Mouse (Mus musculus) bone marrow, adult 2 months (tissue): Measurements from ENCODE around the gene Pdk1. TPM values are rescaled to one million over a fixed set of nuclear protein-coding genes. Genes with fewer than 3 reads are reported as not detected.

Source experiments
- H3K27ac ChIP-seq: fragments of 200-500 bp; 2 replicates; pipeline ENCODE4 v1.5.1; 2012; ENCODE audit warnings: low read depth, mild to moderate bottlenecking, control low read depth, inconsistent platforms, low read length; ENCODE audit not compliant: control insufficient read depth, poor library complexity, insufficient read depth
- H3K4me1 ChIP-seq: fragments of 200-500 bp; 2 replicates; pipeline ENCODE4 v1.6.1; 2011; ENCODE audit warnings: low read length; ENCODE audit not compliant: control insufficient read depth, insufficient read depth
- H3K4me3 ChIP-seq: fragments of 200-500 bp; replicated peaks from 2 replicates; pipeline ENCODE3; 2011; ENCODE audit warnings: mild to moderate bottlenecking, low read depth, low read length, control low read depth; ENCODE audit not compliant: control insufficient read depth
- CTCF ChIP-seq: fragments of 200-500 bp; IDR thresholded peaks from 2 replicates; pipeline ENCODE4 v1.5.1; 2011; ENCODE audit warnings: low read length, control low read depth; ENCODE audit not compliant: control insufficient read depth, insufficient read depth
- POLR2A ChIP-seq: fragments of 200-500 bp; IDR thresholded peaks from 2 replicates; pipeline ENCODE4 v1.6.1; 2011; ENCODE audit warnings: low read depth, mild to moderate bottlenecking, control low read depth, low read length, borderline replicate concordance; ENCODE audit not compliant: control insufficient read depth
- WGBS: fragments of 180-500 bp; shearing (Covaris S2); methylation state at CpG from one replicate; pipeline ENCODE4 v1.1.7; 2018; 5-methylcytosine and 5-hydroxymethylcytosine counted together
- polyA plus RNA-seq: library from polyadenylated mRNA; stranded (reverse); fragments of >200 nt; gene quantifications from 2 replicates; pipeline ENCODE4 v1.2.4, GENCODE M21; 2011; ENCODE audit warnings: low replicate concordance; ENCODE audit not compliant: missing spikeins, insufficient read depth, insufficient read length

Gene Pdk1
- polyA plus RNA-seq, 1 experiment: 24.1 TPM

DNA sequence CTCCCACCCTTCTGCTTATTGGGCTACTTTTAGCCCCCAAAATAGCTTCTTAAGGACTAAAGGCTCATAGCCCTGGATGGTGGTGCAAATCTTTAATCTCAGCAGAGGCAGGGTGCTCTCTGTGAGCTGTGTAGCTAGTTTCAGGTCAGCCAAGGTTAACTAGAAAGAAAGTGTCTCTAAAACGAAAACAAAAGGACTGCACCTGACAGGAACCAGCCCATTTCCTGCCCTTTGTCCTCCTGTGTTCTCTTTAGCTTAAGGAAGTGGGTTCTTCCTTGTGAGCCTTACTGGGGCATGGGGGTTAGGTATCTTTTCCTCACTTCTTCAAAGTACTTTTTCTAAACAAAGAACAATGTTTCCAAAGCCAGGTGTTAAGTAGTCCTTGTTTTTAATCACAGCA, 6.5 kb upstream of the Pdk1 start:
- TF ChIP-seq CTCF (no peak), POLR2A (no peak)
- no peak overlapping the region for H3K4me3 ChIP-seq
- peaks cover 1% of the 10 kb centered on the region; the same call in 1 of the 2 replicates for H3K4me1 ChIP-seq
- H3K27ac ChIP-seq: peak overlapping the region; percentile 52; the same call in 1 of the 2 replicates
- 0% methylated on average over 1 of the region's 1 CpGs for WGBS

DNA sequence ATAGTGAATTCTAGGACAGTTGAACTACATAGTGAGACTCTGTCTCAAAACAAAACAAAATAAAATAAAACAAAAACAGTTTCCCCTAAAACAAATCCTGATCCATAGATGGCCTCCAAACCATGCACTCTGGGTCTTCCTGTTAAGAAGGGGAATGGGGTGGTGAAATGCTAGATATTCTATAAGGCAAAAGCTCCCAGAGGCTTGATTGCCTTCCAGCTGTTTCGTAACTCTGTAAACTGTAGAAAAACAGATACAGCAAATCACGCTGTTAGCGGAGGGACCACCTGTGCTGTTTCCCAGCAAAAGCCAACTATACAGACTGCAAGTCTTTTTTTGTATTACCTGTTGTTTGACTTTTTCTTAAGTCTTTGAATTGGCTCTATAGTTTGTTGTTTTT, 6.0 kb upstream of the Pdk1 start:
- TF ChIP-seq CTCF (no peak), POLR2A (no peak)
- no peak overlapping the region for H3K4me3 ChIP-seq
- 39% methylated on average over 3 of the region's 3 CpGs for WGBS
- peaks cover 1% of the 10 kb centered on the region; the same call in 1 of the 2 replicates for H3K4me1 ChIP-seq
- H3K27ac ChIP-seq: no peak overlapping the region

DNA sequence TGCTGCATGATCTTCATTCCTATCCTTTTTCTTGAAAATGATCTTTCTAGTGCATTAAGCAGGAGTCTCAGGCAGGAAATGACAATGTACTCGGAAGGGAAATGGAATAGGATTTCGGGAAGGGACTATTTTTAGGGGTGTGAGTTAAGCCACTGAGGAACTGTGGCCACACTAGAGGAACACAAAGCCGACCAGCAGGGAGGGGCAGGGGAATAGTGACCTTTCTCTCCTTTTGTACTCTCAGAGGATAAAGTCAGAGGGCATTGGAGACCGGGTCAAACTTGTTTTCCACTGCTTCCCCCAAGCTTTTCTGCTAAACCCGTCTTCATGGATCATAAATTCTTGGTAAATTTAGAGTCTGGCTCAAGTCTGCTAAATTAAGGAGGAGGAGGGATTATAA, 5.5 kb upstream of the Pdk1 start:
- no peak for TF ChIP-seq POLR2A
- no peak for TF ChIP-seq CTCF
- Histone ChIP-seq H3K27ac (no peak overlapping the region), H3K4me1 (peaks cover 1% of the 10 kb centered on the region; the same call in 1 of the 2 replicates), H3K4me3 (no peak overlapping the region)
- 21% methylated on average over 5 of the region's 5 CpGs for WGBS

DNA sequence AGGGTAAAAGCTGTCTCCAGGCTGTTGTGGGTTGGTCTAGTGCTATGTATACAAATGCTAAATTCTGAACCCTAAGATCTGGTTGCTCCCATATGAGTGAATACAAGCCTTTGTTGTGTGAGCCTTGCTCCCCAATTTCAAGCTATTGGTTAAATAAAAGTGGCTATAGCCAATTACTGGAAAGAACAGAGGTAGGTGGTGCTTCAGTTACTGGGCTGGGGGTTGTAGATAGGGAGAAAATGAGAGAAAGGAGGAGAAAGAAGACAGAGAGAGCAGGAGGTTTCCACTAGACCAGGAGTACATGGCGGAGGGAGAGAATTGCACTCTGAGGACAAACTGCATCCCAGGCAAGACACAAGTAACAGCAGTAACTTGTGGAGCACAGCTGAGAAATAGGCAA, 4.8 kb upstream of the Pdk1 start:
- Histone ChIP-seq H3K27ac (no peak overlapping the region), H3K4me3 (no peak overlapping the region), H3K4me1 (peaks cover 1% of the 10 kb centered on the region; the same call in 1 of the 2 replicates)
- WGBS: 82% methylated on average over 1 of the region's 1 CpGs
- TF ChIP-seq CTCF (no peak), POLR2A (no peak)

DNA sequence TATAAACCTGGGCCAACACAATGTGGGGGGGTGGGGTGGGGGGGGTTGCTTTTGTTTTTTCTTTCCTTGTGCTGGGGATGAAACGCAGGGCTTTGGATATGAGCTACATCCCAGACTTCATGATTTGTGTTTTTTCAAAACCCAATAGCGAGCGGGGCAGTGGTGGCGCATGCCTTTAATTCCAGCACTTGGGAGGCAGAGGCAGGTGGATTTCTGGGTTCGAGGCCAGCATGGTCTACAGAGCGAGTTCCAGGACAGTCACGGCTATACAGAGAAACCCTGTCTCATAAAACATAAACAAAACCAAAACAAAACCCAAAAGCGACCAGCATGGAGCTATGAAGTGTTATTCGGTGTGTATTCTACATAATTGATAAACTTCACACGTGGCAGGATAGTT, 883 bp upstream of the Pdk1 start:
- no peak overlapping the region for H3K27ac ChIP-seq
- WGBS: 79% methylated on average over 10 of the region's 10 CpGs
- H3K4me3 ChIP-seq: no peak overlapping the region
- TF ChIP-seq POLR2A (no peak), CTCF (no peak)
- H3K4me1 ChIP-seq: peaks cover 3% of the 10 kb centered on the region; the same call in 1 of the 2 replicates

DNA sequence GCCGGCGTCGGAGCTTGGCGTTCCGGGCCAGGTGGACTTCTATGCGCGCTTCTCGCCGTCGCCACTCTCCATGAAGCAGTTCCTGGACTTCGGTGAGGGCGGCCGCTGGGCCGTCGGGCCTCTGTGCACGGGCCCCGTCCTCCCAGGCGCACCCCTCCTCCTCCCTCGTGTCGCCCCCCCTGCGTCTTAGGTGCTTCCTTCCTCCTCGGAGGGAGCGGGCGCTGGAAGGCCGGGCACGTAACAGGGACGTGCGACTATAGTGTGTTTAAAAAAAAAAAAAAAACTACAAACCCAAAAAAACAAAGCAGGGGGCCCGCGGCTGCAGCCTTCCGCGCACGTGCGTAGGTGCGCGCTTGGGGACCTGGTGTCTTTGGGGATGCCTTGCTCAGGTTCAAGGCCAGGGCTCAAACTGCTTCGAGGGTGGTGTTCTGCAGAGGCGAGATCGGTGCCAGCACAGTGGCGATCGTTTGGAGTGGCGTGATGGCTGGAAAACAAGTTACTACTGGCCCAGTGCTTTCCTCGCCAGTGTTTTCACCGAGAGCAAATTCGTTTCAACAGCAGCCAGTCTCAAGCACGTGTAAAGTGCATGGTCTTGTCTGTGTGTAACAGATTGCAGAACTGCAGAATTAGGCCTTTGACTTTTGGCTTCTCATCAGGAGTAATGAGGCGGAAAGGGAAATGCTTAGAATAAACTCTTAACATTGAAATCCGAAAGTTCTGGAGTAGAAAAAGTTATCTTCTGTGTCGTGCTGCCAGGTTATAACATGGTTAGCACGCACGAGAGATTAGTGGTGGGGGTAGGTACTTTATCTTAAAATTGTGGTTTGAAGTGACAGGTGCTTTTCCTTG, 674 bp downstream of the Pdk1 start:
- Histone ChIP-seq H3K4me3 (peak overlapping the region; percentile 86), H3K27ac (peak overlapping the region; percentile 91), H3K4me1 (peaks cover 3% of the 10 kb centered on the region; the same call in 1 of the 2 replicates)
- WGBS: under 1% methylated on average over 51 of the region's 51 CpGs
- peak; percentile 6; the same call in 1 of the 2 replicates for TF ChIP-seq POLR2A
- TF ChIP-seq CTCF: no peak

DNA sequence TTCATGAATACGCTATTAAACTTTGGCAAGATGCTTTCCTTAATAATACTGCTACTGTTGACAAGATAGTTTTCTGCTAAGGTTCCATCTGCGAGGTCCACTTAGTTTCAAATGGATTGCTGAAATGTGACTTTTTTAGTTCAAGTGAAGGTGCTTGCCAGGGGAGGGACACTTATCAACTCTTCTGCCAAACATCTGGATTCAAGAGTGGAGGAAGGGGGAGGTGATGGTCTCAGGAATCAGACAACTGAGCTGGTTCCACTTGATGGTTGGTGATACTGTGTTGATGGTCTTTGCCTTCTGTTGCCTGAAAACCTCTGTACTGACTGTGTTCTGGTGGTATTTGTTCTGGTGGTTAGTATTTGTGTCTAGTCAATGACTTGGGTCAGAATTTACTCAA, 1.4 kb downstream of the Pdk1 start:
- Histone ChIP-seq H3K4me1 (peaks cover 3% of the 10 kb centered on the region; the same call in 1 of the 2 replicates), H3K4me3 (no peak overlapping the region), H3K27ac (no peak overlapping the region)
- TF ChIP-seq POLR2A: no peak
- no peak for TF ChIP-seq CTCF
- 47% methylated on average over 2 of the region's 2 CpGs for WGBS

DNA sequence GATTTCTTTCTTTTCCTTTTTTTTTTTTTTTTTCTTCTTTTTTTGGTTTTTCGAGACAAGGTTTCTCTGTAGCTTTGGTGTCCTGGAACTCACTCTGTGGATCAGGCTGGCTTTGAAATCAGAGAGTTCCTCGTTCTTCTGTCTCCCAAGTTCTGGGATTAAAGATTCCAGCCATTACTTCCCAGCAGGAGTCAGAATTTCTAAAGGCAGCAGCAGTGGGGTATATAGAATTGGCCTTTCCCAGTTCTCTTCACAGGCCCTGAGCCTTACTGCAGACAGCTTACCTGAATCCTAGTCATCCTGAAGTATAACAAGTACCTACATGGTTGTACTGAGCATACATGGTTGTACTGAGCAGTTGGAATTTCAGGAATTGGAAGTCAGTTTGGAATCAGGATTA, 1.8 kb downstream of the Pdk1 start:
- Histone ChIP-seq H3K27ac (no peak overlapping the region), H3K4me1 (peaks cover 3% of the 10 kb centered on the region; the same call in 1 of the 2 replicates)
- WGBS: 71% methylated on average over 2 of the region's 2 CpGs

More for the DNA sequence above, 1.8 kb downstream of the Pdk1 start:
- TF ChIP-seq POLR2A: no peak
- TF ChIP-seq CTCF: no peak
- H3K4me3 ChIP-seq: no peak overlapping the region
